ENCODE assay signal across 9 mouse cellular contexts in genomic region chr5:77245787-77246671, GRCm38 (mm10). TPM values are rescaled to one million over a fixed set of nuclear protein-coding genes. Genes with fewer than 3 reads are reported as not detected.
DNase-seq lines count a peak whose midpoint lies in the region; ATAC-seq and TF ChIP-seq lines count a peak whose summit lies in the region.
"Had no signal": no experiment of that assay in that cellular context is flagged by ENCODE, and none has a peak within 500 bp of the region (broad histone marks: within the 10 kb centered on the region; RNA-seq: fewer than 3 reads in every experiment).

No protein-coding gene starts in this region.

- no peaks in the 10 kb centered on the region for H3K4me1 ChIP-seq in testis, adult 2 months (ENCODE audit: control insufficient read depth, insufficient read depth, low read length)
- H3K4me1 ChIP-seq in embryonic facial prominence, embryonic 15.5 days, result peaks cover 13% of the 10 kb centered on the region; the same call in 1 of the 2 replicates
- H3K4me1 ChIP-seq in intestine, embryonic 16.5 days (ENCODE audit: control insufficient read depth, insufficient read depth, low read length), result peaks cover 2% of the 10 kb centered on the region; the same call in 1 of the 2 replicates
- no peaks in the 10 kb centered on the region for H3K4me1 ChIP-seq in lung, embryonic 14.5 days (ENCODE audit: insufficient read depth)
- H3K4me1 ChIP-seq in neural tube, embryonic 14.5 days (ENCODE audit: control insufficient read depth, insufficient read depth, low read length), result peaks cover 5% of the 10 kb centered on the region; the same call in 1 of the 2 replicates

- H3K4me3 ChIP-seq in testis, adult 2 months (ENCODE audit: control insufficient read depth, low read depth, low read length), result peak overlapping the region; percentile 47
- H3K4me3 ChIP-seq in embryonic facial prominence, embryonic 15.5 days (replicated peaks), result peak overlapping the region; percentile 35
- peak overlapping the region; percentile 40 for H3K4me3 ChIP-seq in intestine, embryonic 16.5 days (ENCODE audit: low read length)
- H3K4me3 ChIP-seq in lung, embryonic 14.5 days (ENCODE audit: low read depth, low read length), result peak overlapping the region; percentile 20
- no peak overlapping the region for H3K4me3 ChIP-seq in neural tube, embryonic 14.5 days (ENCODE audit: low read depth, low read length)
- H3K4me3 ChIP-seq: erythroblast, embryonic 14.5 days had no signal

- no peak overlapping the region for H3K9ac ChIP-seq in embryonic facial prominence, embryonic 15.5 days
- H3K9ac ChIP-seq in intestine, embryonic 16.5 days (ENCODE audit: low read depth, low read length), result peak overlapping the region; percentile 46; the same call in 1 of the 2 replicates
- 0 out of 2 replicates have a peak overlapping the region, but pooled peaks have one; percentile 14 for H3K9ac ChIP-seq in lung, embryonic 14.5 days
- H3K9ac ChIP-seq in neural tube, embryonic 14.5 days (replicated peaks; ENCODE audit: low read depth, low read length), result no peak overlapping the region

- H3K4me2 ChIP-seq in embryonic facial prominence, embryonic 15.5 days (replicated peaks), result peak overlapping the region; percentile 47
- H3K4me2 ChIP-seq in intestine, embryonic 16.5 days (ENCODE audit: low read depth, low read length), result peak overlapping the region; percentile 59
- H3K4me2 ChIP-seq in lung, embryonic 14.5 days, result peak overlapping the region; percentile 53
- H3K4me2 ChIP-seq in neural tube, embryonic 14.5 days (ENCODE audit: low read depth, low read length), result peak overlapping the region; percentile 38

- peak; percentile 55; the same call in 1 of the 2 replicates for ATAC-seq in embryonic facial prominence, embryonic 15.5 days (ENCODE audit: insufficient number of reproducible peaks, low FRiP score, low TSS enrichment, low read depth)
- peak; percentile 67 for ATAC-seq in intestine, embryonic 16.5 days
- ATAC-seq in lung, embryonic 14.5 days (ENCODE audit: insufficient read depth), result peak; percentile 78
- peak; percentile 48; the same call in 1 of the 2 replicates for ATAC-seq in neural tube, embryonic 14.5 days (ENCODE audit: low read depth)

- no peak overlapping the region for H3K27ac ChIP-seq in testis, adult 2 months (ENCODE audit: control insufficient read depth, insufficient read depth, low read depth, low read length)
- peak overlapping the region; percentile 72 for H3K27ac ChIP-seq in embryonic facial prominence, embryonic 15.5 days (replicated peaks)
- H3K27ac ChIP-seq in intestine, embryonic 16.5 days (ENCODE audit: low read length), result no peak overlapping the region
- 0 out of 2 replicates have a peak overlapping the region, but pooled peaks have one; percentile 30 for H3K27ac ChIP-seq in lung, embryonic 14.5 days (ENCODE audit: low read depth)
- H3K27ac ChIP-seq in neural tube, embryonic 14.5 days (ENCODE audit: low read depth, low read length), result no peak overlapping the region

- H3K27me3 ChIP-seq in testis, adult 2 months (ENCODE audit: control insufficient read depth, insufficient read depth, low read length), result no peaks in the 10 kb centered on the region
- H3K27me3 ChIP-seq in embryonic facial prominence, embryonic 15.5 days, result no peaks in the 10 kb centered on the region
- no peaks in the 10 kb centered on the region for H3K27me3 ChIP-seq in intestine, embryonic 16.5 days (replicated peaks; ENCODE audit: control insufficient read depth, insufficient read depth, low read length)
- no peaks in the 10 kb centered on the region for H3K27me3 ChIP-seq in lung, embryonic 14.5 days (ENCODE audit: insufficient read depth, low read length)
- H3K27me3 ChIP-seq in neural tube, embryonic 14.5 days (ENCODE audit: control insufficient read depth, insufficient read depth, low read length), result no peaks in the 10 kb centered on the region

- DNase-seq in testis, postnatal 14 days (ENCODE audit: low spot score), result no peak
- peak; percentile 60 for DNase-seq in lung, embryonic 14.5 days
- no peak for DNase-seq in cerebellum, adult 9-11 months
- DNase-seq in cerebellum, postnatal 25 days, result no peak

- no peaks in the 10 kb centered on the region for H3K9me3 ChIP-seq in embryonic facial prominence, embryonic 15.5 days (replicated peaks)
- no peaks in the 10 kb centered on the region for H3K9me3 ChIP-seq in intestine, embryonic 16.5 days (ENCODE audit: control insufficient read depth, low read length)
- H3K9me3 ChIP-seq in lung, embryonic 14.5 days (ENCODE audit: low read depth, low read length), result no peaks in the 10 kb centered on the region
- no peaks in the 10 kb centered on the region for H3K9me3 ChIP-seq in neural tube, embryonic 14.5 days (ENCODE audit: control insufficient read depth, low read length)

- TF ChIP-seq POLR2A in testis, adult 2 months (IDR thresholded peaks at IDR 0.05; ENCODE audit: control insufficient read depth, low read depth, low read length), result no peak

- 11% methylated on average over 26 of the region's 26 CpGs for WGBS in embryonic facial prominence, embryonic 15.5 days
- WGBS in intestine, embryonic 16.5 days, result 24% methylated on average over 26 of the region's 26 CpGs
- WGBS in lung, embryonic 14.5 days, result 29% methylated on average over 26 of the region's 26 CpGs
- WGBS in neural tube, embryonic 14.5 days, result 29% methylated on average over 26 of the region's 26 CpGs

- TF ChIP-seq CTCF in testis, adult 2 months (IDR thresholded peaks at IDR 0.05; ENCODE audit: control insufficient read depth, insufficient read depth, insufficient replicate concordance, low read depth, low read length), result no peak
- TF ChIP-seq CTCF in lung, embryonic 14.5 days (IDR thresholded peaks at IDR 0.05; ENCODE audit: low read depth), result no peak

- H3K36me3 ChIP-seq in testis, adult 2 months (ENCODE audit: control insufficient read depth, insufficient read depth, low read length), result no peaks in the 10 kb centered on the region
- H3K36me3 ChIP-seq in embryonic facial prominence, embryonic 15.5 days, result no peaks in the 10 kb centered on the region
- no peaks in the 10 kb centered on the region for H3K36me3 ChIP-seq in intestine, embryonic 16.5 days (ENCODE audit: control insufficient read depth, insufficient read depth, low read length)
- no peaks in the 10 kb centered on the region for H3K36me3 ChIP-seq in lung, embryonic 14.5 days (ENCODE audit: insufficient read depth)
- no peaks in the 10 kb centered on the region for H3K36me3 ChIP-seq in neural tube, embryonic 14.5 days (ENCODE audit: control insufficient read depth, insufficient read depth, low read length)

RNA-seq across cellular contexts. Expression of gene Rest, which starts 19.3 kb away (rescaled TPM):
- 3.8 and 4.2 TPM in 2 replicates for polyA plus RNA-seq in testis, adult 2 months (2012; rRNA removed)
- 35.7 and 36.3 TPM in 2 replicates for polyA plus RNA-seq in embryonic facial prominence, embryonic 15.5 days (2015; fragmentation: Nextera tagmentation; extraction: Ambion mirVana)
- 20.1 and 21.5 TPM in 2 replicates for polyA plus RNA-seq in intestine, embryonic 16.5 days (2015; fragmentation: Nextera tagmentation; extraction: Ambion mirVana)
- polyA plus RNA-seq in lung, embryonic 14.5 days (2014; fragmentation: Nextera tagmentation; extraction: Ambion mirVana), result 42.6 and 43.5 TPM in 2 replicates
- polyA plus RNA-seq in neural tube, embryonic 14.5 days (2014; fragmentation: Nextera tagmentation; extraction: Ambion mirVana), result 5.2 and 8.1 TPM in 2 replicates

RNA-seq across cellular contexts. Expression of gene Spink2, which starts 34.8 kb away (rescaled TPM):
- polyA plus RNA-seq in testis, adult 2 months (2012; rRNA removed), result 1,806 and 1,967 TPM in 2 replicates
- 1.6 and 2.0 TPM in 2 replicates for polyA plus RNA-seq in embryonic facial prominence, embryonic 15.5 days (2015; fragmentation: Nextera tagmentation; extraction: Ambion mirVana)
- polyA plus RNA-seq in intestine, embryonic 16.5 days (2015; fragmentation: Nextera tagmentation; extraction: Ambion mirVana), result 1.2 and 1.5 TPM in 2 replicates
- 0.32 and 1.3 TPM in 2 replicates for polyA plus RNA-seq in lung, embryonic 14.5 days (2014; fragmentation: Nextera tagmentation; extraction: Ambion mirVana)
- 3.7 and 6.0 TPM in 2 replicates for polyA plus RNA-seq in neural tube, embryonic 14.5 days (2014; fragmentation: Nextera tagmentation; extraction: Ambion mirVana)
- polyA plus RNA-seq: erythroblast, embryonic 14.5 days had no signal

Comparison
In these comparisons a context has a peak if more than half of its experiments do, and no peak if none do; other contexts are left out.
1. H3K27ac ChIP-seq: peak in embryonic facial prominence, embryonic 15.5 days (single experiment) and lung, embryonic 14.5 days (single experiment); none in testis, adult 2 months (single experiment), intestine, embryonic 16.5 days (single experiment) and neural tube, embryonic 14.5 days (single experiment).
2. H3K9ac ChIP-seq: peak in intestine, embryonic 16.5 days (single experiment) and lung, embryonic 14.5 days (single experiment); none in embryonic facial prominence, embryonic 15.5 days (single experiment) and neural tube, embryonic 14.5 days (single experiment).
3. RNA of gene Spink2, which starts 34.8 kb away (polyA plus RNA-seq): 1,806 to 1,967 TPM in testis, adult 2 months; 3.7 to 6.0 TPM in neural tube, embryonic 14.5 days, 1.6 to 2.0 TPM in embryonic facial prominence, embryonic 15.5 days, 1.2 to 1.5 TPM in intestine, embryonic 16.5 days and 0.32 to 1.3 TPM in lung, embryonic 14.5 days; every median in the first group is over 100 times any median in the second.
4. Peak in every context shown above with its lines, with median percentiles within 50 percentile points of each other: ATAC-seq and H3K4me2 ChIP-seq.